Mouse (Mus musculus) gastrocnemius, postnatal 36 days (tissue): ENCODE results near the gene Lancl1. TPM values are rescaled to one million over a fixed set of nuclear protein-coding genes. Genes with fewer than 3 reads are reported as not detected.

Experiments used
- total RNA-seq, 2 experiments: library from RNA; stranded (reverse); gene quantifications; 2 replicates each; pipeline ENCODE4 v1.2.3; 2021

The Lancl1 gene
- total RNA-seq, 2 experiments from 2014 or later, result 33.7 to 35.5 TPM

Other genes with a start within 250 kb of the Lancl1 start
- 10 to 100 TPM; 17.8 to 20.3 TPM for gene Kansl1l, start 221.3 kb downstream of the Lancl1 start, total RNA-seq
- gene Acadl, start 175.6 kb downstream of the Lancl1 start, total RNA-seq, result 100 to 1,000 TPM; 259 to 288 TPM
- over 10,000 TPM; 25,842 to 31,394 TPM for gene Myl1, start 93.5 kb downstream of the Lancl1 start, total RNA-seq
- gene Cps1, start 84.2 kb upstream of the Lancl1 start, total RNA-seq, result under 1 TPM in 1 of 2 experiments, not detected in 1; 0.33 TPM